Mouse (Mus musculus) bone marrow macrophage, adult 2 months (primary cell): Measurements from ENCODE around the gene Dip2c.

Experiments
- CTCF ChIP-seq: IDR thresholded peaks from 2 replicates; pipeline ENCODE4 v1.5.1; 2012; ENCODE audit warnings: low read depth, mild to moderate bottlenecking, low read length, moderate library complexity
- POLR2A ChIP-seq: IDR thresholded peaks from 2 replicates; pipeline ENCODE4 v1.6.1; 2012; ENCODE audit warnings: mild to moderate bottlenecking, low read depth, low read length, borderline replicate concordance

- no peak for TF ChIP-seq CTCF
- TF ChIP-seq POLR2A: no peak
These were observed 409.9 kb downstream of the Dip2c start for GRCm38 (mm10) chr13:9686261-9686660.
